Mouse (Mus musculus) megakaryocyte-erythroid progenitor cell, adult 5-6 weeks (primary cell): ENCODE data around the gene Erc2. TPM values are rescaled to one million over a fixed set of nuclear protein-coding genes. Genes with fewer than 3 reads are reported as not detected.
"Not testable (repeated sequence)": the region's sequence is repeated elsewhere in the genome, so short reads cannot be mapped to it uniquely, and the experiment has no call there.

Experiments used
- ATAC-seq: replicated peaks from 2 replicates; pipeline ENCODE4 v1.8.0; 2016; ENCODE audit warnings: mild to moderate bottlenecking, inconsistent platforms; ENCODE audit not compliant: severe bottlenecking, poor library complexity, low FRiP score, low TSS enrichment
- total RNA-seq, 2 experiments: library from RNA; stranded (forward) in 1 of 2; stranded (reverse) in 1 of 2; fragments of 200-1000, 215-1000 nt in 1 of 2; fragments of >200 nt in 1 of 2; fragmentation: Nextera tagmentation in 1 of 2; gene quantifications; 2 replicates each; pipeline ENCODE4 v1.2.3; 2014 to 2017

Erc2 gene
- total RNA-seq, 2 experiments from 2014 or later = not detected

DNA sequence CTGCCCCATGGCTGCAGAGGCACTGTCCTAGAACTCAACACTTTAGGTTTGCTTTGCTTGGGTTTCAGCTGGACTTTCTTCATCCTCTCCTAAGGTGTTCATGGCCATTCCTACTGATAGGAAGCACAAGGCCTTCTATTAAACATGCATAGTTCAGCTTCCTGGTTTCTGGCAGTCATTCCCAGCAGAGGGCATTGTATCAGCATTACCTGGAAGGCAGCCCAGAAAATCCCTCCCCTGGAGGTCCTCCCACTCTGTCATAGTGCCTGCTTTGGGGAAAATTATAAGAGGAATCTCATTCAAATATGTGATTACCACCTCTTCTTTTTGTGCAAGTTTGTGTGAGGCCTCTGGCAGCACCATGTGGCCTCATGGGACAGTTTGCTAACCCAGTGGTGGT lies 199.6 kb downstream of the Erc2 start:
- ATAC-seq = no peak

DNA sequence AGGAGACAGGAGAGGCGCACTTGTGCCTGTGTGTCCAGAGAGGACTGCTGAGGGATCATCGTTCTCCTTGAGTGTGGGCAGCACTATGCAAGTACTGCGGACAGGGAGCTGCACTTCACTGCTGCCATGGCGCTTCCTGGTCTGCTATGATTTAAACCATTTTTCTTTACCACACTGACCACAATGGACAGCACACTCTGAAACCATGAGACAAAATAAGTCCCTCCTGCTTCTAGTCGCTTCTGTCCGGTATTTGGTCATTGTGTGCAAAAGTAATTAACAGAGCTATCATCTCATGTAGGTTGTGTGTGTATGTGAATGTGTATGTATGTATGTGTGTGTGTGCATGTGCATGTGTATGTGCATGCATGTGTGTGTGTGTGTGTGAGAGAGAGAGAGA lies 200.3 kb downstream of the Erc2 start:
- no peak for ATAC-seq

- no peak for ATAC-seq
These were observed 200.8 kb downstream of the Erc2 start for GRCm38 (mm10) chr14:27823048-27823447.

DNA sequence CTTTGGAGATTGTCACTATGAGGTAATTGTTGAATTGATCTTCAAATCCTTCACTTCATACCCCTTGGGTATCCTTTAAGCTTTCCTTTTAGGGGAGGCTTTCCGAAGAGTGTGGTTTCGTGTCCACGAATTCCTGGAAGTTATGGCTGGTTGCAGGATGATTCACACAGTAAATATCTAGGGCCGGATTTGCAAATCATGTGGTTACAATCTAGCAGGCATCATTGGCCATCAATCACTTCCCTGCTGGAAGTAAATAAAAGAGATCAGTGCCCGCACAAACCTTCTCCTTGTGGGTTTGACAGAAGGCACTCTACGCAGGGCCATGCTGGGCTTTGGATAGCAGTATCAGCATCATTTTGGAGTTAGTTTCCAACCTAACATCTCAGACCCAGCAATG lies 201.7 kb downstream of the Erc2 start:
- ATAC-seq = no peak

GRCm38 (mm10) chr14:27826829-27827228 lies 204.6 kb downstream of the Erc2 start:
- no peak for ATAC-seq

DNA sequence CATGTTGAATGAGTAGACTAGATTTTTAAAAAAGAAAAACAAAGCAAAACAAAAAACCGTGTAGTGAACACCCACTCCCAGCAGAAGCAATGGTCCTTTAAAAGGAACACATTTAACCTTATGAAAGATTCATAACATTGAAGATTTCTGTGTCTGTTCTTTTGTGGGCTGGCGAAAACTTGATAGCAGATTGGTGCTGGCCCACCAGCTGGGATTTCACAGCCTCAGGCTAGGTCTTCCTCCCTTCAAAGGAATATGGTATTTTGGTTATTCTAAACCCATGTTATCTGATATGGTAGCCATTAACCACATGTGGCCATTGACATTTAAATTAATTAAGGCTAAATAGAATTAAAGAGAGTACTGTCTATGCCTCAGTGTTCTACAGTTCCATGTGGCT lies 205.9 kb downstream of the Erc2 start:
- no peak for ATAC-seq

DNA sequence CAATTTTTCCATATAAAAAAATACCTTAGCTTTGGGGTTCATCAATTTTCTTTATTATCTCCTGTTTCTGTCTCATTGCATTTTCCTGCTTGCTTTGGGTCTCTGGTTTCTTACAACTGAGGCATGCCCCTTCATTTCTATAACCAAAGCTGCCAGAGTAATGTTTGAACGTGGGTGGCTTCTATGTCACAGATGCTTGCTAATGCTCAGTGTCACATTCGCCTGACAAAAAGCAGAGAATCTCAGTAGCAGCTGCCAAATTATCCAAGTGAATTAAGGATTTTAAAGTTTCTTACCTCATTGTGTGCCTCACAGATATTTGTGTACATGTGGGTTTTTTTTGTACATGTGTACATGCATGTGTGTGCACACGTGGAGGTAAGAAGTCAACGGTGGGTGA lies 210.0 kb downstream of the Erc2 start:
- no peak for ATAC-seq

DNA sequence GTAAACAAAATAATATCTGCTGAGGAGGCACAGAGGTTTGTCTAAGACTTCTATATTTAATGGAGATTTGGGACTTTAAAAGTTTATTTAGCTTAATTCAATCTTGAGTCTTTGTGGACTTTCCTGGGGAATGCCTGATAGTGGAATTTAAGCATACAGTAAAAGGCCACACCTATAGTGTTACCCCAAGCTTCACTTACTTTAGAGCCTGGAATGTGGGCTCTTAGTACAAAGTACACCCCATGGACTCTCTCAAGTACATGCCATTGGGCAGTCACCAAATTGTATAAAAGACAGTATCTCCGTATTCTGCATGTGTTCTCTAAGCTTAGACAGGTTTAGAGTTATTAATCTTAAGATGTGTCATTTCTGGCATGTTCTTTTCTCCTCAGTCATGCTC lies 213.1 kb downstream of the Erc2 start:
- no peak for ATAC-seq

- no peak for ATAC-seq
These were observed 215.4 kb downstream of the Erc2 start for GRCm38 (mm10) chr14:27837601-27838105.

DNA sequence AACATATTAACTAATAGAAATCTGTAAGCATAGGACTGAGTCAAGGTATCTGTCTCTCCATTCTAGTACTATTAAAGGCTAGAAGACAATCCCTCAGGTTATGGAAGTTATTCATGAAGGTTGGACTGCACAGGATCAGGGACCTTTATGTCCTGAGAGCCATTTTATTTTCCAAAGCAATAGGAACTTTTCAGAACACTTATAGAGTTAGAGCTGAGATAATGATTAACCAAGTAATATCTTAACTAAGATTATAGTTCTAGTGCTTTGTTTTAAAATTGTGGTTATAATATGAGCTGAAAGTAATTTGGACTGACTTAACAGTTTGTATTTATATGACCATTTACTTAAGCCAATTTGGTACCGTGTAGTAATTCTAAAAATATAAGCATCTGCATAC lies 217.9 kb downstream of the Erc2 start:
- ATAC-seq = no peak

DNA sequence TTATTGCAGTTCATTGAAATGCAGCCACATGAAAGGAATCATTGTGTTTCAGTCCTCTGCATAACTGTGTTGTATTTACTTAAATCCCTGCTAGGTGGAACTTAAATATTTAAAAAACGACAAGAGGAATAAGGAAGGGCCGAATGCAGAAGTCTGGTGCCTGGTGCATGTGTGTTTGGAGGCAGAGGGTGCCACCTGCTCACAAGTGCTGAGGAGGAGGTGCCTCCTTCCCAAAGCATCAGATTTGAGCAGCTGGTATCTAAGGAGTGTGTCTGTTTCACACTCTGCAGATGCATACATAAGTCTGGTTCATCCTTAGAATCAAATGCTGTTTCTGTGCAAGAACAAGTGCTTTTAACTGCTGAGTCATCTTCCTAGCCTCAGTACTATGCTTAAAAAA lies 224.6 kb downstream of the Erc2 start:
- no peak for ATAC-seq

GRCm38 (mm10) chr14:27847291-27847690 lies 225.1 kb downstream of the Erc2 start:
- ATAC-seq = no peak

GRCm38 (mm10) chr14:27851231-27851630 lies 229.0 kb downstream of the Erc2 start:
- ATAC-seq = no peak

GRCm38 (mm10) chr14:27852606-27853005 lies 230.4 kb downstream of the Erc2 start:
- ATAC-seq = no peak

DNA sequence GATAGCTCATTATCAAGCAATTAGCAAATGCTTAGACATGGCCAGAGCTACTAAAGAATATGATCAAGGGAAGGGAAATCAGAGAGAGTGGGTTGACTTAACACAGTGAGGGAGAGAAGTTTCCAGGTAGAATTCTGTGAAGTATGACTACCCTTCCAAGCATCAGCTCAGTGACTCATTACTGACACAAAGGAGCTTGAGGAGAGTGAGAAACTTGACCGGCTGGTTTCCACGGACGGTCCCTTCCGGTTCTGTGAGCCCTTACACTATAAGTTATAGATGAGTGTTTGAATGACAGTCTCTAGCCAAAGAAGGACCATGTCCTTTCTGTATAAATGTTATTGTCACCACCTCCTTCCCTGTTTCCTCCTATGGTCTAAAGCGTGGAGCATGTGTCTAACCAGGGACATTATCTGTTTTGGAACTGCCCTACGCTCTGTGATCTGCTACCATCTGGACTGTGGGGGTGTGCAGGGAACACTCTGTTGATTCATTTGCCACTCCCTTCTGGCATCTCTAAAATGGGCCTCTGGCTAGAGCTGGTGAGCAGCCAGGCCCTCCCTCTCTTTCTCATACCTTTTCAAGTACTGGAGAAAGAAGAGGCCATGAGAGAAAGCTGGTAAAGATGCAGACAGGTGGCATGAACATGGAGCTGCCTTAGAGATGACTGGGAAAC lies 238.3 kb downstream of the Erc2 start:
- ATAC-seq = no peak

- ATAC-seq = no peak
These were observed 240.1 kb downstream of the Erc2 start for GRCm38 (mm10) chr14:27862299-27862698.

DNA sequence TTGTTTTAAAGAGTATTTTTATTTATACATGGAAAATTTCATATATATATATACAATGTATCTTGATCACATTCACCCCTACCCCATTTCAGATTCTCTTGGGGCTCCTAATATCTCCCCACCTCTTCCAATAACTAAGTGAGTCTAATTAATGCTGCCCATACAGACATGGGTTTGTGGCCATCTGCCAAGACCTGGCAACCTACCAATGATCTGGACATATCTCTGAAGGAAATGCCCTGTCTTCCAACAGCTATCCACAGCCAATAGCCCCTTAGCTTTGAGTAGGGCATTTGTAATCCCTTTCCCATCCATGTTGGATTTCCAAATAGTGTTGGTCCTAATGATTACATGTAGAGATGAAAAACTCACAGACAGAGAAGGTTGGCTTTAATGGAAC lies 245.2 kb downstream of the Erc2 start:
- ATAC-seq = no peak

DNA sequence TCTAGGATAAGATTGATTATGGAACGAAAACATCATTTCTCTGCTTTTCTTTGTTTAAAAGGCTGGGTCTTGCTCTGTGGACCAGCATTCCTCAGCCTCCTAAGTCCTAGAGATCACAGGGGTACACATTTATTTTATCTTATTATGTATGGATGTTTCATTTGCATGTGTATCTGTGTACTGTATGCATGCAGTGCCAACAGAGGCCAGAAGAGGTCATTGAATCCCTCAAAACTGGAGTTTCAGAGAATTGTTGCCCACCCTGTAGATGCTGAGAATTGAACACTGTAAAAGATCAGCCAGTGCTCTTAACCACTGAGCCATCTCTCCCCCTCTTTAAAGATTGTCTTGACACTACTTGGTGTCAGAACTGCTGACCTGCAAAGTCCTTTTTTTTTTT lies 251.4 kb downstream of the Erc2 start:
- no peak for ATAC-seq

GRCm38 (mm10) chr14:27875991-27876411 lies 253.8 kb downstream of the Erc2 start:
- ATAC-seq = no peak

GRCm38 (mm10) chr14:27881972-27882371 lies 259.7 kb downstream of the Erc2 start:
- no peak for ATAC-seq

DNA sequence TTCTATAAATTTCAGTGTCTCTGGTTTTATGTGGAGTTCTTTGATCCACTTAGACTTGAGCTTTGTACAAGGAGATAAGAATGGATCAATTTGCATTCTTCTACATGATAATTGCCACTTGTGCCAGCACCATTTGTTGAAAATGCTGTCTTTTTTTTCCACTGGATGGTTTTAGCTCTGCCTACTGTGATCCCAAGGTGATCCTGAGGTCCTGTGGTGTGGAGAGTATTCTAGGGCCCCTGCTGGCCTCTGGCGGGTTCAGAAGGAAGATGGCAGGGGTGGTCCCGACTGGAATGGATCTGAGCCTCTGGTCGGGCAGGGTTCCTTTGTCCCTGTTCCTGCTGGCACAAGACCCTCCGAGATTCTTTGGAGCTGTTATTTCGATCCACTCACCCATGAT lies 264.1 kb downstream of the Erc2 start:
- ATAC-seq = not testable (repeated sequence)

DNA sequence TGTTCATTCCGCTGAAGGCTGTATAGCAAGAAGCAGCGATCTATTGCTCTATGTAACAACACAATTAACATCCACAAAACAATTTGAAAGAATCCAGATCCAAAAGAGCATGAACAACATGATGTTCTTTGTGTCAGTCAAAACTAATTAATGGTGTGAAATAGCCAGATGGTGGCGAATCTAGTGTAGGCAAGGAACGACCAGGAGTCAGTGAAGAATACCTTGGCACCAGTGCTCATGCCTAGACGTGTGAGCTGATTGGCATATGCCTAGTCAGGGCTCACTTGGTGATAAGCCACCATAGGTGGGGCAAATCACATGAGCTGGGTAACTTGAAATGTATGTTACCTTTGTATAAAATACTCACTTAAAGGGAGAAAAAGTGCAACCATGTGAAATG lies 265.3 kb downstream of the Erc2 start:
- no peak for ATAC-seq
